Mouse (Mus musculus): ENCODE measurements around the gene Ascc1. TPM values are rescaled to one million over a fixed set of nuclear protein-coding genes. Genes with fewer than 3 reads are reported as not detected.

Gene Ascc1
- polyA plus RNA-seq, 1 experiment from 2014 or later = 41.3 TPM

DNA sequence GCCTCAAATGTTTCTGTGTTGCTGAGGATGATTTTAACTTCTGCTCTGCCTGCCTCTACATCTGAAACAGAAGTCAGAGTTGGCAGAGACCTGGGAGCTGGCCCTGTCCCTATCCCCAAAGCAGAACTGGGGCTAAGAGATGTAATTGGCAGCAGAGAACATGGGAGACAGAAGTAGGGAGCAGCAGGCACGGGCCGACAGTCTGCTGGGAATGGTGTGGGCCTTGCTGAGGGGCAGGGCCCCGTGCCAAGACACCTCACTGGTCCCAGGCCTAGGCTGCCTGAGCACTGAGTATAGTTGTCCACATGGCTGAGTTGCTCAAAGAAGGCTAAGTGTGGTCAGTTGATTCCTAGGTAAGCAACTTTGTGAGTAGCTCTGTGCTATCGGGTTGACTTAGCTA, 81.5 kb downstream of the Ascc1 start:
- 72% methylated on average over 4 of the region's 4 CpGs for WGBS

DNA sequence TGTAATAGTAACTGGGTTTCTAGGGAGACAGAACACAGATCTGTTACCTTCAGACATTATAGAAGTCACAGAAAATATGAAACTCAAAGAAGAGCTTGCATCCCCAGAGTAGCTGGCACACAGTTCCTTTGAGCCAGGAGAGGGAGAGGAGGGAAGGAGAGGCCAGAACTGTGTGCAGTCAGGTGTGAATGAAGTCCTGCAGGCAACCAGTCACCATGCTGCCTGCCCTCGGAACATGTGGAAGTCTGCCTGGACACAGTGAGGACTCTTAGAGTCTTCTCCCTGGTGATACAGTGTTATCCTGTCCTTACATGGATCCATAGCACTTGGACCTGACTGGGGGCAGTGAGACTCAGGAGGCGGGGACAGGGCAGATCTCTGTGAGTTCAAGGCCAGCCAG, 89.7 kb downstream of the Ascc1 start:
- Histone ChIP-seq H3K36me3 (no peaks in the 10 kb centered on the region), H3K9me3 (no peaks in the 10 kb centered on the region), H3K4me2 (no peak overlapping the region), H3K27me3 (no peaks in the 10 kb centered on the region), H3K9ac (no peak overlapping the region), H3K27ac (no peak overlapping the region), H3K4me3 (no peak overlapping the region), H3K4me1 (no peaks in the 10 kb centered on the region)
- 86% methylated on average over 2 of the region's 2 CpGs for WGBS
- no peak for ATAC-seq (ENCODE audit: insufficient number of reproducible peaks, low FRiP score, low TSS enrichment, low read depth)

More for the DNA sequence above, 81.5 kb downstream of the Ascc1 start:
- Histone ChIP-seq H3K27ac (no peak overlapping the region), H3K9me3 (no peaks in the 10 kb centered on the region), H3K36me3 (no peaks in the 10 kb centered on the region), H3K9ac (no peak overlapping the region), H3K4me2 (no peak overlapping the region), H3K4me1 (peaks cover 27% of the 10 kb centered on the region), H3K4me3 (no peak overlapping the region), H3K27me3 (no peaks in the 10 kb centered on the region)
- no peak for ATAC-seq (ENCODE audit: insufficient number of reproducible peaks, low FRiP score, low TSS enrichment, low read depth)

DNA sequence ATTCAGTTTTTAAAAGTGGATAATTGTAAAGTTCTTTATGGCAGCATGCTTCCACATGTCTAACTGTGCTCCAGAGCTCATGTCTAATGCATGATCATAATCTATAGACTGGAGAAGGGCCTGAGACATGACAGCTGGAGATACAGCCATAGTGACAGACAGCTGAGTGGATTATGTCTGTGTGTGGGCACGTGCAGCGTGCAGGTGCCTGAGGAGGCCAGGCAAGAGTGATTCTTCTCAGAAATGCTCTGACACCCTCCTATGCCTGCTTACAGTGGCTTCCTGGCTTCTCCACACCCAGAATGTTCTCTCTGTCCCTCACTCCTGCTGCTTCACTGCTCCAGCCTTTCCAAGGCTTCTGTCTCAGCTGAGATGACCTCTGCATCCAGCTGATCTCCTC, 91.1 kb downstream of the Ascc1 start:
- H3K4me1 ChIP-seq = no peaks in the 10 kb centered on the region
- 77% methylated on average over 2 of the region's 2 CpGs for WGBS
- H3K27ac ChIP-seq = no peak overlapping the region
- H3K27me3 ChIP-seq = no peaks in the 10 kb centered on the region
- ATAC-seq (ENCODE audit: insufficient number of reproducible peaks, low FRiP score, low TSS enrichment, low read depth) = no peak
- H3K4me2 ChIP-seq = no peak overlapping the region
- H3K9ac ChIP-seq = no peak overlapping the region
- no peak overlapping the region for H3K4me3 ChIP-seq
- H3K36me3 ChIP-seq = no peaks in the 10 kb centered on the region
- H3K9me3 ChIP-seq = no peaks in the 10 kb centered on the region

DNA sequence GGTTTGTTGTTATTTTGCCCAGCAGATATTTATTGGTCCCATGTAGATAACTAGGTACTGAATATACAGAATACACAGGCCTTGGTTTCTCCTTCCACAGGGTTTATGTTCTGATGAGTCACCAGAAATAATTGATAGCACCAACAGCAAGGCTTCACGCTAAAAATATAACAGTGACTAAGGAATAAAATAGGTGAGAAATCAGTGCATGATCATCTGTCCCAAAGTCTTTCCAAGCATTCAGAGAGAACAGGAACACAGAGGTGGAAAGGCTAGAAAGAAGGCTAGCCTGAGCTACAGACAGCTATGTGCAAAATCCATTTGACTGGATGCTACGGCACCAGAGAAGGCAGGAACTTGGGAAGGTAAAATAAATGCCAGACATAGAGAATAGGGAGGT, 93.0 kb downstream of the Ascc1 start:
- H3K27me3 ChIP-seq = no peaks in the 10 kb centered on the region
- no peak overlapping the region for H3K27ac ChIP-seq
- H3K9ac ChIP-seq = no peak overlapping the region
- ATAC-seq (ENCODE audit: insufficient number of reproducible peaks, low FRiP score, low TSS enrichment, low read depth) = no peak
- H3K4me1 ChIP-seq = no peaks in the 10 kb centered on the region
- H3K4me2 ChIP-seq = no peak overlapping the region
- no peaks in the 10 kb centered on the region; the same call in 1 of the 2 replicates for H3K36me3 ChIP-seq
- WGBS = 90% methylated on average over 2 of the region's 2 CpGs
- H3K9me3 ChIP-seq = no peaks in the 10 kb centered on the region
- H3K4me3 ChIP-seq = no peak overlapping the region

GRCm38 (mm10) chr10:60096302-60096701, 93.7 kb downstream of the Ascc1 start:
- H3K9me3 ChIP-seq = no peaks in the 10 kb centered on the region
- WGBS = 63% methylated on average over 1 of the region's 1 CpGs
- ATAC-seq (ENCODE audit: insufficient number of reproducible peaks, low FRiP score, low TSS enrichment, low read depth) = no peak
- no peak overlapping the region for H3K27ac ChIP-seq
- H3K4me1 ChIP-seq = no peaks in the 10 kb centered on the region
- H3K4me3 ChIP-seq = no peak overlapping the region
- no peaks in the 10 kb centered on the region for H3K27me3 ChIP-seq
- no peak overlapping the region for H3K9ac ChIP-seq
- no peak overlapping the region for H3K4me2 ChIP-seq
- peaks cover 2% of the 10 kb centered on the region; the same call in 1 of the 2 replicates for H3K36me3 ChIP-seq

DNA sequence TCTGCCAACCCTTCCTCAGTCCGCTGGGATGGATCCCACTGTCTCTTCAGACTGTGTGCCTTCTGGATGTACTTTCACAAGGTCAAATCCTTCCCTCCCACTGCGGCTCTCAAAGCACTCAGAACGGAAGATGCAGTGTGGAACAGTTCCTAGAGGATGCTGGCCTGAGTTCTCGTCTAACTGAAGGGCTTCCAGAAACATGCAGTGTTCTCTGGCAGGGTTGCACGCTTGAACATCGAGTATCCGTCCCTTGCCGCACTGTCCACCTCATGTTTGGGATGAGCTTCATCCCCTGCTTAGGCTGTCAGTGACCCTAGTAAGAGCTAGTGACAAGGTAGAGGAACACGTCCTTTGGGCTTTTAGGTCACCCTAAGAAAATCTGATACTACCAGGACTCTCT, 94.5 kb downstream of the Ascc1 start:
- WGBS = 90% methylated on average over 9 of the region's 9 CpGs
- Histone ChIP-seq H3K4me3 (no peak overlapping the region), H3K9ac (no peak overlapping the region), H3K9me3 (no peaks in the 10 kb centered on the region), H3K36me3 (peaks cover 2% of the 10 kb centered on the region; the same call in 1 of the 2 replicates), H3K4me1 (no peaks in the 10 kb centered on the region), H3K27ac (no peak overlapping the region), H3K4me2 (no peak overlapping the region), H3K27me3 (no peaks in the 10 kb centered on the region)
- ATAC-seq (ENCODE audit: insufficient number of reproducible peaks, low FRiP score, low TSS enrichment, low read depth) = no peak

GRCm38 (mm10) chr10:60097774-60098173, 95.2 kb downstream of the Ascc1 start:
- H3K4me3 ChIP-seq = no peak overlapping the region
- no peaks in the 10 kb centered on the region for H3K4me1 ChIP-seq
- H3K27me3 ChIP-seq = no peaks in the 10 kb centered on the region
- no peak overlapping the region for H3K27ac ChIP-seq
- ATAC-seq (ENCODE audit: insufficient number of reproducible peaks, low FRiP score, low TSS enrichment, low read depth) = no peak
- H3K9ac ChIP-seq = no peak overlapping the region
- 74% methylated on average over 5 of the region's 5 CpGs for WGBS
- H3K4me2 ChIP-seq = no peak overlapping the region
- no peaks in the 10 kb centered on the region for H3K9me3 ChIP-seq
- peaks cover 2% of the 10 kb centered on the region; the same call in 1 of the 2 replicates for H3K36me3 ChIP-seq

DNA sequence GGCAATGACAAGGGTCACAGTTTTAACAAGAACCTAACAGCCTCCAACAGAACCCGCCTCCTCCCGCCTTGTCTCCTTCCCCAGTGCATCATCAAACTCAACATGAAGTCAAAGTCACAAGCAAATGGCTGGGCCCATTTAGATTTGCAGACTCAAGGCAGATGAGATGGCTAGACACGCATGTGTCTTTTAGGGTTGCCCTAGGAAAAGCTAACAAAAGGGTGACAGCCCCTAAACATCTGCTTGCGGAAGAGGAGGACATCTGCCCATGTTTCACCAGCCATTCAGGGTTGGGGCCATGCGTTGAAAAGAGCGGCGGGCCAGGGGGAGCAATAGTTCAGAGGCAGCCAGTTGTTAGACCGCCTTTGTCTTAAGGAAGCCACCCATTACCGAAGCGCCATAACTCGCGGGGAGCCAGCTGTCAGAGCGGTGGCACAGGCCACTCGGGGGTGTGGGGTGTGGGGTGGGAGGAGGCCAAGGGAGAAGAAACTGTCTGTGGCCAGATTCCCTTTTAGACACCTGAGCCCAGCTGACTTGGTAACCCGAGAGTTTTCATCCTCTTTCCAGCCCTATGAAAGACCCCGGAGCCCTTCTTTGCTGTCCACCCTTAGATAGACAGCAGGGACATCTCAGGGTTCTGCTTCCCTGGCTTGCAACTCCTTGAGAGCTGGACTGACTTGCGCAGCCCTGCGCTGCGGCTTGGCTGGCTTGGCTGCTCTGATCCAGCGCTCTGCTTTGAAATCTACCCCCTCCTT, 103.0 kb downstream of the Ascc1 start:
- H3K4me2 ChIP-seq = peak overlapping the region; percentile 99
- H3K9ac ChIP-seq = no peak overlapping the region
- peaks cover 38% of the 10 kb centered on the region for H3K4me1 ChIP-seq
- peak overlapping the region; percentile 60 for H3K4me3 ChIP-seq
- 0 out of 2 replicates have a peak, but pooled peaks cover 2% of the 10 kb centered on the region for H3K36me3 ChIP-seq
- H3K9me3 ChIP-seq = no peaks in the 10 kb centered on the region
- WGBS = 22% methylated on average over 20 of the region's 20 CpGs
- peak; percentile 35; the same call in 1 of the 2 replicates for ATAC-seq (ENCODE audit: insufficient number of reproducible peaks, low FRiP score, low TSS enrichment, low read depth)
- H3K27me3 ChIP-seq = peaks cover 43% of the 10 kb centered on the region
- no peak overlapping the region for H3K27ac ChIP-seq

GRCm38 (mm10) chr10:60106146-60106530, 103.5 kb downstream of the Ascc1 start, which contains the start of gene Spock2:
TSS of gene Spock2 (plus strand) at chr10:60106219.
- H3K4me2 ChIP-seq = peak within 1 kb of the TSS; percentile 99
- peak within 1 kb of the TSS; percentile 60 for H3K4me3 ChIP-seq
- peak; percentile 44; the same call in 1 of the 2 replicates for ATAC-seq (ENCODE audit: insufficient number of reproducible peaks, low FRiP score, low TSS enrichment, low read depth)
- peaks cover 43% of the 10 kb centered on the region for H3K27me3 ChIP-seq
- H3K9ac ChIP-seq = peak within 1 kb of the TSS; percentile 55
- no peaks in the 10 kb centered on the region for H3K36me3 ChIP-seq
- H3K9me3 ChIP-seq = no peaks in the 10 kb centered on the region
- under 1% methylated on average over 22 of the region's 22 CpGs for WGBS
- peak within 1 kb of the TSS; percentile 51; the same call in 1 of the 2 replicates for H3K27ac ChIP-seq
- H3K4me1 ChIP-seq = peaks cover 38% of the 10 kb centered on the region

GRCm38 (mm10) chr10:60106531-60107186, 104.1 kb downstream of the Ascc1 start:
- WGBS = under 1% methylated on average over 57 of the region's 57 CpGs
- Histone ChIP-seq H3K4me1 (peaks cover 38% of the 10 kb centered on the region), H3K27ac (peak overlapping the region; percentile 51; the same call in 1 of the 2 replicates), H3K9ac (peak overlapping the region; percentile 55), H3K4me2 (peak overlapping the region; percentile 99), H3K9me3 (no peaks in the 10 kb centered on the region), H3K4me3 (peak overlapping the region; percentile 60), H3K27me3 (peaks cover 43% of the 10 kb centered on the region), H3K36me3 (no peaks in the 10 kb centered on the region)
- no peak for ATAC-seq (ENCODE audit: insufficient number of reproducible peaks, low FRiP score, low TSS enrichment, low read depth)

DNA sequence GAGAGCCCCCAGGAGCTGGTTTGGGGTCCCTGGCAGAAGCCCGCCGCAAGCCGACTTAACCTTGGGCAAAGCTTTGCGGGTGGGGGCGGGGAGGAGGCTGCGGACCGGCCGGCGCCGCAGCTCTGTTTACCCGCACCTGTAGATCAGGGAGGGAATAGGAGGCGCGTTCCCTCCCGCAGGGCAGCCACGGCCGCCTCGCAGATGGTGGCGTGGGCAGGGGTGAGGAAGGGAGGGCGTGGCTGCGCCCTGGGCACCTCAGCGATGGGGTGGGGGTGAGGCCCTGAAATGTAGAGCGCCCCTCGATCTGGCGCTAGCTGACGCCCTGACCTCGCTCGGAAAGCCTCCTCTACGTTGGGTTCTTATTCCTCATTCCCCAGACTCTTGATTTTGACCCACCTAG, 104.8 kb downstream of the Ascc1 start:
- H3K27me3 ChIP-seq = peaks cover 43% of the 10 kb centered on the region
- H3K36me3 ChIP-seq = no peaks in the 10 kb centered on the region
- H3K4me1 ChIP-seq = peaks cover 38% of the 10 kb centered on the region
- no peak overlapping the region for H3K27ac ChIP-seq
- no peaks in the 10 kb centered on the region for H3K9me3 ChIP-seq
- peak overlapping the region; percentile 60 for H3K4me3 ChIP-seq
- 3% methylated on average over 27 of the region's 28 CpGs for WGBS
- ATAC-seq (ENCODE audit: insufficient number of reproducible peaks, low FRiP score, low TSS enrichment, low read depth) = no peak
- peak overlapping the region; percentile 99 for H3K4me2 ChIP-seq
- no peak overlapping the region for H3K9ac ChIP-seq

Data from limb, embryonic 15.5 days (tissue).